Mouse (Mus musculus) subcutaneous adipose tissue, adult 2 months (tissue): ENCODE results near the gene Fbxw26. TPM values are rescaled to one million over a fixed set of nuclear protein-coding genes. Genes with fewer than 3 reads are reported as not detected.

ENCODE experiments used
- polyA plus RNA-seq: library from polyadenylated mRNA; depleted of rRNA; stranded (reverse); fragments of >200 nt; gene quantifications from 2 replicates; pipeline ENCODE4 v1.2.3, GENCODE M21; 2012; ENCODE audit warnings: low replicate concordance; rRNA removed

Gene Fbxw26
- not detected in 2 replicates for polyA plus RNA-seq

DNA sequence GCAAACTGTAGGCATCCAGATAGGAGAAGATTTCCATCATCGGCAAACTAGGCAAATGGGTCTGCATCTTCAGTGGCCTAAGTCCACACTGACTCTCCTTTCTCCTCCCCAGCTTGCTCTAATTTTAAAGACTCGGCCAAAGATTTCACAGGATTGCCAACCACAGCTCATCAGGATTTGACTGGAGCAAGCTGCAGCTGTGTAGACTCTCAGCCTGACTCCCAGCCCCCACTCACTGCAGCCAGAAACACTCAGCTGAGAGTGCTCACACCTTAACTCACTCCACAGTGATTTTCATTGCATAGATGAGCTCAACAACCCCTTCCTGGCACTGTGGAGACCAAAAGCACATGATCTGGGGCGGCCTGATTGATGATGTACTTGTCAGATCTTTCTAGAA is at the start of gene Fbxw26:
Gene Fbxw26 (minus strand): TSS at position 101 of the 400 bp plus-strand sequence.

DNA sequence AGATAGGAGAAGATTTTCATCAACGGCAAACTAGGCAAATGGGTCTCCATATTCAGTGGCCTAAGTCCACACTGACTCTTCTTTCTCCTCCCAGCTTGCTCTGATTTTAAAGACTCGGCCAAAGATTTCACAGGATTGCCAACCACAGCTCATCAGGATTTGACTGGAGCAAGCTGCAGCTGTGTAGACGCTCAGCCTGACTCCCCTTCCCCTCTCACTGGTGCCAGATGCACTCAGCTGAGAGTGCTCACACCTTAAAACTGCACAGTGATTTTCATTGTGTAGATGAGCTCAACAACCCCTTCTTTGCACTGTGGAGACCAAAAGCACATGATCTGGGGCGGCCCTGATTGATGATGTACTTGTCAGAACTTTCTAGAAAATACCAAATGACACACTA is 44.7 kb upstream of the Fbxw26 start, which contains the start of gene Fbxw27:
Gene Fbxw27 (minus strand): TSS at position 101 of the 400 bp plus-strand sequence.

DNA sequence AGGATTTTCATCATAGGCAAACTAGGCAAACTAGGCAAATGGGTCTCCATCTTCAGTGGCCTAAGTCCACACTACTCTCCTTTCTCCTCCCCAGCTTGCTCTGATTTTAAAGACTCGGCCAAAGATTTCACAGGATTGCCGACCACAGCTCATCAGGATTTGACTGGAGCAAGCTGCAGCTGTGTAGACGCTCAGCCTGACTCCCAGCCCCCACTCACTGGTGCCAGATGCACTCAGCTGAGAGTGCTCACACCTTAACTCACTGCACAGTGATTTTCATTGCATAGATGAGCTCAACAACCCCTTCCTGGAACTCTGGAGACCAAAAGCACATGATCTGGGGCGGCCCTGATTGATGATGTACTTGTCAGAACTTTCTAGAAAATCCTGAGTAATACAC is 43.3 kb downstream of the Fbxw26 start, which contains the start of gene Fbxw18:
Gene Fbxw18 (minus strand): TSS at position 101 of the 400 bp plus-strand sequence.

Other genes with a start within 250 kb of the Fbxw26 start
- gene Fbxw15, start 177.8 kb downstream of the Fbxw26 start, polyA plus RNA-seq = not detected in 2 replicates
- not detected in 2 replicates for gene Fbxw24, start 120.0 kb downstream of the Fbxw26 start, polyA plus RNA-seq
- gene Fbxw25, start 81.4 kb downstream of the Fbxw26 start, polyA plus RNA-seq = not detected in 2 replicates
- gene Fbxw18, start 43.4 kb downstream of the Fbxw26 start, polyA plus RNA-seq = not detected in 2 replicates
- gene Fbxw27, start 44.6 kb upstream of the Fbxw26 start, polyA plus RNA-seq = not detected in 2 replicates
- gene Spink8, start 66.2 kb upstream of the Fbxw26 start, polyA plus RNA-seq = 0.46 and 11.5 TPM in 2 replicates
- 12.1 and 32.9 TPM in 2 replicates for gene Nme6, start 86.7 kb upstream of the Fbxw26 start, polyA plus RNA-seq
- 0.17 and 0.54 TPM in 2 replicates for gene Camp, start 103.5 kb upstream of the Fbxw26 start, polyA plus RNA-seq
- gene Cdc25a, start 129.5 kb upstream of the Fbxw26 start, polyA plus RNA-seq = 1.6 and 7.2 TPM in 2 replicates
- gene Map4, start 185.4 kb upstream of the Fbxw26 start, polyA plus RNA-seq = 179 and 234 TPM in 2 replicates